Comparison of ENCODE assay signal across 9 mouse cellular contexts in genomic region chr14:103651562-103651961, GRCm38 (mm10). TPM values are rescaled to one million over a fixed set of nuclear protein-coding genes. Genes with fewer than 3 reads are reported as not detected.
A peak's percentile ranks its signal among the peaks of the same experiment; 100 is the strongest.
DNase-seq lines count a peak whose midpoint lies in the region; ATAC-seq and TF ChIP-seq lines count a peak whose summit lies in the region.
"Had no signal": no experiment of that assay in that cellular context is flagged by ENCODE, and none has a peak within 500 bp of the region (broad histone marks: within the 10 kb centered on the region; RNA-seq: fewer than 3 reads in every experiment).

No protein-coding gene starts in this region.

- no peak overlapping the region for H3K27ac ChIP-seq in left cerebral cortex, adult 2 months
- no peak overlapping the region for H3K27ac ChIP-seq in embryonic facial prominence, embryonic 12.5 days
- peak overlapping the region; percentile 98 for H3K27ac ChIP-seq in hindbrain, embryonic 15.5 days (replicated peaks)

- TF ChIP-seq CTCF in left cerebral cortex, adult 2 months (IDR thresholded peaks at IDR 0.05): no peak

- ATAC-seq in embryonic facial prominence, embryonic 12.5 days (ENCODE audit: insufficient number of reproducible peaks, insufficient read depth, low FRiP score, low TSS enrichment): no peak
- ATAC-seq in hindbrain, embryonic 15.5 days (ENCODE audit: low FRiP score, low read depth): no peak
- ATAC-seq in frontal cortex, adult (ENCODE audit: low TSS enrichment): no peak

- no peak for DNase-seq in left cerebral cortex, adult 2 months (ENCODE audit: extremely low spot score in 1 of 2, low spot score in 2 of 2)
- DNase-seq in left cerebral cortex, adult 9 months (ENCODE audit: low spot score in 2 of 2): no peak
- peak; percentile 43 for DNase-seq in naive thymus-derived CD4-positive, alpha-beta T cell, adult 2 months (ENCODE audit: low read depth)
- DNase-seq in right cerebral cortex, postnatal 36 days (ENCODE audit: low spot score in 2 of 2): no peak
- DNase-seq in gastrocnemius, adult 8-10 months (ENCODE audit: low spot score in 2 of 2): no peak
- DNase-seq: lung, postnatal 36 days had no signal

- H3K4me2 ChIP-seq in embryonic facial prominence, embryonic 12.5 days (replicated peaks): peak overlapping the region; percentile 100
- H3K4me2 ChIP-seq in hindbrain, embryonic 15.5 days: peak overlapping the region; percentile 83

- WGBS in embryonic facial prominence, embryonic 12.5 days: 60% methylated on average over 2 of the region's 2 CpGs
- WGBS in hindbrain, embryonic 15.5 days: 36% methylated on average over 2 of the region's 2 CpGs

- intact Hi-C loops in left cerebral cortex, adult 2 months (cut with DNase I): loop anchor here (2.0 to 5.0 kb wide), 3 partner anchors 29 to 99 kb away; no protein-coding TSS in a partner anchor

- no peak overlapping the region for H3K9ac ChIP-seq in embryonic facial prominence, embryonic 12.5 days
- peak overlapping the region; percentile 89 for H3K9ac ChIP-seq in hindbrain, embryonic 15.5 days

- H3K36me3 ChIP-seq in embryonic facial prominence, embryonic 12.5 days: no peaks in the 10 kb centered on the region
- no peaks in the 10 kb centered on the region for H3K36me3 ChIP-seq in hindbrain, embryonic 15.5 days

- peaks cover 25% of the 10 kb centered on the region for H3K27me3 ChIP-seq in embryonic facial prominence, embryonic 12.5 days
- no peaks in the 10 kb centered on the region for H3K27me3 ChIP-seq in hindbrain, embryonic 15.5 days

- H3K9me3 ChIP-seq in embryonic facial prominence, embryonic 12.5 days: no peaks in the 10 kb centered on the region
- H3K9me3 ChIP-seq in hindbrain, embryonic 15.5 days: no peaks in the 10 kb centered on the region

- H3K4me3 ChIP-seq in left cerebral cortex, adult 2 months: peak overlapping the region; percentile 85
- H3K4me3 ChIP-seq in embryonic facial prominence, embryonic 12.5 days: peak overlapping the region; percentile 75; the same call in 1 of the 2 replicates
- H3K4me3 ChIP-seq in hindbrain, embryonic 15.5 days: peak overlapping the region; percentile 85

- peaks cover 3% of the 10 kb centered on the region; the same call in 1 of the 2 replicates for H3K4me1 ChIP-seq in embryonic facial prominence, embryonic 12.5 days
- peaks cover 68% of the 10 kb centered on the region for H3K4me1 ChIP-seq in hindbrain, embryonic 15.5 days (replicated peaks)

RNA-seq across cellular contexts. Expression of gene Slain1, which starts 1.5 kb away (rescaled TPM):
- 10 to 100 TPM; 41.6 to 42.4 TPM for total RNA-seq in left cerebral cortex, adult 2 months (2021)
- polyA plus RNA-seq in embryonic facial prominence, embryonic 12.5 days (2016; fragmentation: Nextera tagmentation; extraction: Ambion mirVana): 3.6 and 4.5 TPM in 2 replicates
- polyA plus RNA-seq in hindbrain, embryonic 15.5 days (2015; fragmentation: Nextera tagmentation; extraction: Ambion mirVana): 18.4 and 21.1 TPM in 2 replicates
- total RNA-seq in gastrocnemius, adult 8-10 months (2022): not detected

Comparison
In these comparisons a context has a peak if more than half of its experiments do, and no peak if none do; other contexts are left out.
1. RNA of gene Slain1, which starts 1.5 kb away (total RNA-seq): 41.6 to 42.4 TPM in left cerebral cortex, adult 2 months; not detected in gastrocnemius, adult 8-10 months; every median in the first group is over 10 times any median in the second.
2. Peak in every context shown above with its lines, with median percentiles within 50 percentile points of each other: H3K4me3 ChIP-seq.